Mouse (Mus musculus) limb, embryonic 14.5 days (tissue): Measurements from ENCODE around the gene Gm21972. TPM values are rescaled to one million over a fixed set of nuclear protein-coding genes. Genes with fewer than 3 reads are reported as not detected.

ENCODE experiments used
- ATAC-seq: fragments of 200-750 bp; cut with Nextera tagmentation; 2 replicates; pipeline ENCODE4 v1.8.0; 2017; ENCODE audit warnings: low read depth, moderate number of reproducible peaks, moderate TSS enrichment; ENCODE audit not compliant: low FRiP score
- DNase-seq: peaks from one replicate; pipeline ENCODE4 v3.0.0-alpha.2; 2015; ENCODE audit warnings: low spot score
- H3K27ac ChIP-seq: fragments of 300-500 bp; sonication (generic); replicated peaks from 2 replicates; pipeline ENCODE4 v1.5.1; 2014; ENCODE audit warnings: low read depth, mild to moderate bottlenecking, low read length, moderate library complexity, mixed read lengths
- H3K27me3 ChIP-seq: fragments of 300-500 bp; sonication (generic); 2 replicates; pipeline ENCODE4 v1.6.1; 2014; ENCODE audit warnings: low read length, mixed read lengths; ENCODE audit not compliant: control insufficient read depth, insufficient read depth
- H3K36me3 ChIP-seq: fragments of 300-500 bp; sonication (generic); 2 replicates; pipeline ENCODE4 v1.6.1; 2014; ENCODE audit warnings: mild to moderate bottlenecking, low read length, moderate library complexity, mixed read lengths; ENCODE audit not compliant: control insufficient read depth, insufficient read depth
- H3K4me1 ChIP-seq: fragments of 300-500 bp; sonication (generic); 2 replicates; pipeline ENCODE4 v1.6.1; 2014; ENCODE audit warnings: antibody characterized with exemption, low read length, mixed read lengths; ENCODE audit not compliant: control insufficient read depth, insufficient read depth
- H3K4me2 ChIP-seq: fragments of 300-500 bp; sonication (generic); replicated peaks from 2 replicates; pipeline ENCODE4 v1.6.1; 2014; ENCODE audit warnings: low read depth, mild to moderate bottlenecking, low read length, moderate library complexity; ENCODE audit not compliant: severe bottlenecking
- H3K4me3 ChIP-seq: fragments of 300-500 bp; sonication (generic); replicated peaks from 2 replicates; pipeline ENCODE4 v1.5.1; 2014; ENCODE audit warnings: low read length
- H3K9ac ChIP-seq: fragments of 300-500 bp; sonication (generic); 2 replicates; pipeline ENCODE4 v1.6.1; 2014; ENCODE audit warnings: mild to moderate bottlenecking, low read depth, low read length, moderate library complexity; ENCODE audit not compliant: severe bottlenecking
- H3K9me3 ChIP-seq: fragments of 300-500 bp; sonication (generic); 2 replicates; pipeline ENCODE4 v1.6.1; 2016; ENCODE audit warnings: low read length; ENCODE audit not compliant: control insufficient read depth
- POLR2A ChIP-seq: fragments of 200-500 bp; IDR thresholded peaks from 2 replicates; pipeline ENCODE4 v1.8.0; 2012; ENCODE audit warnings: inconsistent platforms, mild to moderate bottlenecking, moderate library complexity, borderline replicate concordance; ENCODE audit not compliant: insufficient read depth, insufficient read length; ENCODE audit errors: extremely low read depth
- WGBS: fragments of 180-500 bp; shearing (Covaris S2); extraction: QIAGEN DNeasy Blood & Tissue Kit; methylation state at CpG from one replicate; pipeline ENCODE4 v1.1.7; 2014; 5-methylcytosine and 5-hydroxymethylcytosine counted together
- polyA plus RNA-seq, 2 experiments: library from polyadenylated mRNA; depleted of rRNA in 1 of 2; stranded (reverse) in 1 of 2; unstranded in 1 of 2; fragments of >200 nt; fragmentation: Nextera tagmentation in 1 of 2; extraction: Ambion mirVana in 1 of 2; gene quantifications; 2 replicates each; pipeline versions ENCODE4 v1.2.1 to v1.2.3; 2012 to 2014

Gm21972 gene
- polyA plus RNA-seq, 2 experiments, result 0.47 to 0.89 TPM

DNA sequence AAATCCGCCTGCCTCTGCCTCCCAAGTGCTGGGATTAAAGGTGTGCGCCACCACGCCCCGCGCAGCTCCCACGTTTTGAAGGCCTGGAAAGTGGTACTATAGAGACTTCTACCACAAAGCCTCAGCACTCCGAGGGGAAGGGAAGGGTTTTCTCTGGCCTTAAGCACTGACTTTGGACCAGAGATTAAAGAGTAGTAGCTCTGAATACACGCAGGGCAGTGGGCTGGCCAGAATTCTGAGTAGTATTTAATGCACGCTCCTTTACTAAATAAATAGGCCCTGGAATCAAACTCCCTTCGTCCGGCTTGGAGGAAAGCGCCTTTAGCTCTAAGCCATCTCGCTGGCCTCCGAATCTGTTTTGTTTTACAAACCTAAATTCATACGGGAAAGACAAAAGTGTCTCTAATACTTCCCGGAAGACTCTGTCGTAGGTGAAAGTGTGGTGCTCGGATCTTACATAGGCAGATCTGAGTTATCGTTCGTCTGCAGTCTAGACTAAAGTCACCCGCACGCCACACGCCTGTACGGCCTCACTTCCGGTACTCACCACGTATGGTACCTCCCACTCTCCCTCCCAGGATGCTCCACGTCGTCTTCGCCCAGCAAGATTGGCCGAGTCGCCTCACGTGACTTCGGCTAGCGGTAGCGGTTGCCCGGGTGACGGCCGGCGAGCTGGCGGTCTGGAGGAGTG lies 20.8 kb downstream of the Gm21972 start, which contains the start of gene Armc9:
Armc9 (plus strand) TSS at position 648 of the 691 bp plus-strand sequence.
- peak within 1 kb of the TSS; percentile 67 for H3K4me2 ChIP-seq

DNA sequence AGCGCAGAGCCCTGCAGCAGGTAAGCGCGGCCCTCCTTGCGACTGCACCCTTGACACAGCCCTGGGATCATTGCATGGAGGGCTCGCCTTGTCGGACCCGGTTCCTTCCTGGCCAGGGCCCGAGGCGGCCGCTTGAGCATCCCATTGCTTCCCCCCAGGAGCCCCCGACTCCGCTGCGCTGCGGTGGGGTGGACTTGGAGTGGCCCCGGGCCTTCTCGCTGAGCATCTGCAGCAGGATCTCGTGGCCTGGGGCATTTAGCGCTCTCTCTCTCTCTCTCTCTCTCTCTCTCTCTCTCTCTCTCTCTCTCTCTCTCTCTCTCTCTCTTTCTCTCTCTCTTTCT lies 21.4 kb downstream of the Gm21972 start:
- DNase-seq (no peak), ATAC-seq (peak; percentile 41; the same call in 1 of the 2 replicates)
- Histone ChIP-seq H3K27ac (0 out of 2 replicates have a peak overlapping the region, but pooled peaks have one; percentile 38), H3K4me2 (peak overlapping the region; percentile 67), H3K4me1 (peaks cover 8% of the 10 kb centered on the region), H3K4me3 (peak overlapping the region; percentile 80), H3K36me3 (0 out of 2 replicates have a peak, but pooled peaks cover 16% of the 10 kb centered on the region), H3K9me3 (no peaks in the 10 kb centered on the region), H3K27me3 (no peaks in the 10 kb centered on the region), H3K9ac (peak overlapping the region; percentile 63)
- no peak for TF ChIP-seq POLR2A
- 1% methylated on average over 15 of the region's 18 CpGs for WGBS

More for the DNA sequence above, 20.8 kb downstream of the Gm21972 start, which contains the start of gene Armc9:
- WGBS, result 2% methylated on average over 40 of the region's 40 CpGs
- Histone ChIP-seq H3K4me3 (peak within 1 kb of the TSS; percentile 80), H3K9me3 (no peaks in the 10 kb centered on the region), H3K27me3 (no peaks in the 10 kb centered on the region), H3K27ac (peak within 1 kb of the TSS; percentile 87), H3K9ac (peak within 1 kb of the TSS; percentile 66), H3K4me1 (peaks cover 8% of the 10 kb centered on the region), H3K36me3 (0 out of 2 replicates have a peak, but pooled peaks cover 12% of the 10 kb centered on the region)
- peak; percentile 95; the same call in 1 of the 2 replicates for TF ChIP-seq POLR2A
- ATAC-seq (peak; percentile 100), DNase-seq (peak; percentile 96)

DNA sequence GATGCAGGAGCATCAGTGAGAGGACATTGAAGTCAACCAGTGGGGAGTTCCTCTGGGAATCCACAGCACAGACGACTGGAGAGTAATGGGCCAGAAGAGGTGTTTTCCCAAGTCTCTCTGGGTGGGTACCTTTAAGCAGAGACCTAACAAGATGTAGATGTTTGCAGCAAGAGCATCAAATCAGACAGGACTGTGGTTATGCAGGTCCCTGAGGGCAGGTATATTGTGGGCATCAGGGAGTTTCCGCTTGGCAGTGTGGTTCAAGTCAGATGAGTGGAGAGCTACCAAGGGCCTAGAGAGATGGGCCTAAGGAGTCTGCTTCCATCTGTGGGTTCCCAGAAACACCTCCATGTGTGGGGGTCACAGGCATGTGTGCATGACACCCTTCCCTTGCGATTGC lies 22.6 kb downstream of the Gm21972 start:
- 81% methylated on average over 3 of the region's 3 CpGs for WGBS
- H3K4me2 ChIP-seq, result no peak overlapping the region

DNA sequence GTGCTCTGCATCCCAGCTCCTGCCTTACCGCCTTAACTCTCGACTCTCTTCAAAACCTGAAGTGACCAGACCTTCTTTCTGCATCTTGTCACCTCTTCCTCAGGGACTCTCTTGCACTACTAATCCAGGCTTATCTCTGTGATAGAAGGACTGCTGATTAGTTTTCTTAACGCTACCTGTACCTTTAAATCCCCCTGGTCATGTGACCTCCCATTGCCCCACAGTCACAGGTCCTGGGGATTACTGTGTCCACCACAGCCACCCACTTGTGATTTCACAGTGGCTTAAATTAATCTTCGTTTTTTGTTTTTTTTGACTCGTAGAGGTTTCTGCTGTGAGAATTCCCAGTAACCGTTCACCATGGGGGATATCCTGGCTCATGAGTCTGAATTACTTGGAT lies 23.2 kb downstream of the Gm21972 start:
- ATAC-seq (no peak), DNase-seq (no peak)
- no peaks in the 10 kb centered on the region for H3K27me3 ChIP-seq
- 82% methylated on average over 6 of the region's 6 CpGs for WGBS
- H3K27ac ChIP-seq, result no peak overlapping the region
- peaks cover 28% of the 10 kb centered on the region for H3K36me3 ChIP-seq
- H3K9me3 ChIP-seq, result no peaks in the 10 kb centered on the region
- no peak for TF ChIP-seq POLR2A
- H3K9ac ChIP-seq, result no peak overlapping the region
- H3K4me1 ChIP-seq, result peaks cover 8% of the 10 kb centered on the region
- H3K4me2 ChIP-seq, result no peak overlapping the region
- H3K4me3 ChIP-seq, result no peak overlapping the region

More for the DNA sequence above, 22.6 kb downstream of the Gm21972 start:
- ATAC-seq (no peak), DNase-seq (no peak)
- H3K9ac ChIP-seq, result no peak overlapping the region
- H3K36me3 ChIP-seq, result peaks cover 25% of the 10 kb centered on the region
- H3K4me3 ChIP-seq, result no peak overlapping the region
- peaks cover 8% of the 10 kb centered on the region for H3K4me1 ChIP-seq
- H3K27ac ChIP-seq, result no peak overlapping the region
- TF ChIP-seq POLR2A, result no peak
- H3K9me3 ChIP-seq, result no peaks in the 10 kb centered on the region
- no peaks in the 10 kb centered on the region for H3K27me3 ChIP-seq

DNA sequence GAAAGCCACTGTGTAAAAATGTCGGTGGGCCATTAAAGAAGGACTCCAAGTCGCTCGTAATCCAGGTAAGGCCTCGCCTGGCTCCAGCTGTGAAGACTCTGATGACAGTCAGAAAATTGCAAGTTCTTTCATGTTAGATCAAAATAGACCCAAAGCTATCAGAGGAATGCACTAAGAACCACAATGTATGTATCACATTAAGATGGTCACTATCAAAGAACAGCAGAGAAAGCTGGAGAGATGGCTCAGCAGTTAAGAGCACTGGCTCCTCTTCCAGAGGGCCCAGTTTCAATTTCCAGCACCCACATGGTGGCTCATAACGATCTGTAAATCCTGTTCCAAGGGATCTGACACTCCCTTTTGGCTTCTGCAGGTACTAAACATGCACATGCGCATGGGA lies 26.6 kb downstream of the Gm21972 start:
- H3K27me3 ChIP-seq, result no peaks in the 10 kb centered on the region
- no peak for TF ChIP-seq POLR2A
- no peak overlapping the region for H3K9ac ChIP-seq
- no peak overlapping the region for H3K27ac ChIP-seq
- H3K4me1 ChIP-seq, result peaks cover 7% of the 10 kb centered on the region
- no peak for DNase-seq
- ATAC-seq, result no peak
- no peak overlapping the region for H3K4me2 ChIP-seq
- H3K4me3 ChIP-seq, result no peak overlapping the region
- H3K36me3 ChIP-seq, result peaks cover 53% of the 10 kb centered on the region
- no peaks in the 10 kb centered on the region for H3K9me3 ChIP-seq
- 80% methylated on average over 6 of the region's 6 CpGs for WGBS

DNA sequence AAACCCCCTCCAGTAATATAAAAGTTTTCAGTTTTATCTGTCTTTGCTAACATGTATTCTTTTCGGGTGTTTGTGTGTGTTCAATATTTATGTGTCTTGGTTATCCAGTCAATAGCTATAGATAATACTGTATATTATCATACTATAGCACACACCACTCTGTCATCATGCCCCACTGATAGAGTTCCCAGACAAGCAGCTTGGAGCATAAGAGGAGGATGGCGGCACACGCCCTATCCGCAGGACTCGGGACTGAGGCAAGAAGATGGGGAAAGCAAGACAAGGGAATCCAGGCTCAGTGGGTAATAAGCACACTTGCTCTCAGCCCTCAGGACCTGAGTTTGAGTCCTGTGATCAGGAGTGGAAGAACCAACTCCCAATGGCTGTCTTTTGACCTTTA lies 27.0 kb downstream of the Gm21972 start:
- H3K27ac ChIP-seq, result no peak overlapping the region
- no peaks in the 10 kb centered on the region for H3K9me3 ChIP-seq
- H3K4me2 ChIP-seq, result no peak overlapping the region
- no peak for TF ChIP-seq POLR2A
- ATAC-seq (no peak), DNase-seq (no peak)
- no peak overlapping the region for H3K4me3 ChIP-seq
- no peak overlapping the region for H3K9ac ChIP-seq
- H3K27me3 ChIP-seq, result no peaks in the 10 kb centered on the region
- H3K4me1 ChIP-seq, result peaks cover 3% of the 10 kb centered on the region
- peaks cover 57% of the 10 kb centered on the region for H3K36me3 ChIP-seq
- 96% methylated on average over 5 of the region's 5 CpGs for WGBS
